Mouse (Mus musculus): ENCODE measurements around the gene Olfr91. TPM values are rescaled to one million over a fixed set of nuclear protein-coding genes. Genes with fewer than 3 reads are reported as not detected.

Gene Olfr91
- total and polyA plus RNA-seq, 2 experiments from 2014 or later = not detected

GRCm38 (mm10) chr17:37049570-37050310, 48.3 kb downstream of the Olfr91 start:
- H3K9ac ChIP-seq = peak overlapping the region; percentile 84
- peak; percentile 75 for TF ChIP-seq CTCF (IDR thresholded peaks at IDR 0.05; ENCODE audit: low read depth)
- peaks cover 6% of the 10 kb centered on the region for H3K36me3 ChIP-seq (ENCODE audit: insufficient read depth)
- peaks cover 7% of the 10 kb centered on the region; the same call in 1 of the 2 replicates for H3K4me1 ChIP-seq (ENCODE audit: insufficient read depth)
- H3K9me3 ChIP-seq (ENCODE audit: low read length) = no peaks in the 10 kb centered on the region
- peak overlapping the region; percentile 86 for H3K27ac ChIP-seq (ENCODE audit: low read depth, low read length)
- peak; percentile 13 for ATAC-seq
- 3% methylated on average over 39 of the region's 39 CpGs for WGBS
- no peaks in the 10 kb centered on the region for H3K27me3 ChIP-seq (ENCODE audit: insufficient read depth, low read length)
- DNase-seq = peak; percentile 74
- peak overlapping the region; percentile 69 for H3K4me3 ChIP-seq (ENCODE audit: low read depth, low read length)
- H3K4me2 ChIP-seq (ENCODE audit: low read depth) = peak overlapping the region; percentile 84

GRCm38 (mm10) chr17:37048383-37048782, 49.7 kb downstream of the Olfr91 start:
- H3K4me3 ChIP-seq (ENCODE audit: low read depth, low read length) = peak overlapping the region; percentile 21
- TF ChIP-seq CTCF (IDR thresholded peaks at IDR 0.05; ENCODE audit: low read depth) = no peak
- H3K9ac ChIP-seq = 0 out of 2 replicates have a peak overlapping the region, but pooled peaks have one; percentile 18
- no peaks in the 10 kb centered on the region for H3K36me3 ChIP-seq (ENCODE audit: insufficient read depth)
- no peaks in the 10 kb centered on the region for H3K9me3 ChIP-seq (ENCODE audit: low read length)
- H3K27me3 ChIP-seq (ENCODE audit: insufficient read depth, low read length) = no peaks in the 10 kb centered on the region
- H3K4me2 ChIP-seq (ENCODE audit: low read depth) = peak overlapping the region; percentile 84
- DNase-seq (no peak), ATAC-seq (no peak)
- 71% methylated on average over 7 of the region's 7 CpGs for WGBS
- H3K4me1 ChIP-seq (ENCODE audit: insufficient read depth) = peaks cover 7% of the 10 kb centered on the region; the same call in 1 of the 2 replicates
- no peak overlapping the region for H3K27ac ChIP-seq (ENCODE audit: low read depth, low read length)

- ATAC-seq (no peak; the same call in 1 of the 2 replicates), DNase-seq (peak; percentile 69)
- Histone ChIP-seq H3K4me3 (ENCODE audit: low read depth, low read length) (peak overlapping the region; percentile 95), H3K4me1 (ENCODE audit: insufficient read depth) (peaks cover 7% of the 10 kb centered on the region; the same call in 1 of the 2 replicates), H3K4me2 (ENCODE audit: low read depth) (peak overlapping the region; percentile 84), H3K9ac (peak overlapping the region; percentile 98; the same call in 1 of the 2 replicates), H3K36me3 (ENCODE audit: insufficient read depth) (no peaks in the 10 kb centered on the region), H3K9me3 (ENCODE audit: low read length) (no peaks in the 10 kb centered on the region), H3K27ac (ENCODE audit: low read depth, low read length) (peak overlapping the region; percentile 72; the same call in 1 of the 2 replicates), H3K27me3 (ENCODE audit: insufficient read depth, low read length) (no peaks in the 10 kb centered on the region)
- peak; percentile 74 for TF ChIP-seq CTCF (IDR thresholded peaks at IDR 0.05; ENCODE audit: low read depth)
- 19% methylated on average over 3 of the region's 3 CpGs for WGBS
Measured at GRCm38 (mm10) chr17:37047981-37048380, 50.1 kb downstream of the Olfr91 start.

GRCm38 (mm10) chr17:37047332-37047976, 50.6 kb downstream of the Olfr91 start:
- no peak for DNase-seq
- no peaks in the 10 kb centered on the region for H3K27me3 ChIP-seq (ENCODE audit: insufficient read depth, low read length)
- no peaks in the 10 kb centered on the region for H3K9me3 ChIP-seq (ENCODE audit: low read length)
- WGBS = 19% methylated on average over 19 of the region's 19 CpGs
- no peak for ATAC-seq
- H3K4me1 ChIP-seq (ENCODE audit: insufficient read depth) = peaks cover 7% of the 10 kb centered on the region; the same call in 1 of the 2 replicates
- peak overlapping the region; percentile 72 for H3K27ac ChIP-seq (ENCODE audit: low read depth, low read length)
- no peaks in the 10 kb centered on the region for H3K36me3 ChIP-seq (ENCODE audit: insufficient read depth)
- H3K4me2 ChIP-seq (ENCODE audit: low read depth) = peak overlapping the region; percentile 84
- TF ChIP-seq CTCF (IDR thresholded peaks at IDR 0.05; ENCODE audit: low read depth) = no peak
- H3K4me3 ChIP-seq (ENCODE audit: low read depth, low read length) = peak overlapping the region; percentile 95
- peak overlapping the region; percentile 98 for H3K9ac ChIP-seq

- Histone ChIP-seq H3K4me2 (ENCODE audit: low read depth) (peak overlapping the region; percentile 84), H3K36me3 (ENCODE audit: insufficient read depth) (no peaks in the 10 kb centered on the region), H3K27ac (ENCODE audit: low read depth, low read length) (peak overlapping the region; percentile 94), H3K9me3 (ENCODE audit: low read length) (no peaks in the 10 kb centered on the region), H3K4me1 (ENCODE audit: insufficient read depth) (peaks cover 7% of the 10 kb centered on the region; the same call in 1 of the 2 replicates), H3K4me3 (ENCODE audit: low read depth, low read length) (peak overlapping the region; percentile 95), H3K27me3 (ENCODE audit: insufficient read depth, low read length) (no peaks in the 10 kb centered on the region), H3K9ac (peak overlapping the region; percentile 98)
- DNase-seq (peak; percentile 75), ATAC-seq (peak; percentile 57)
- peak; percentile 65 for TF ChIP-seq CTCF (IDR thresholded peaks at IDR 0.05; ENCODE audit: low read depth)
- WGBS = under 1% methylated on average over 24 of the region's 58 CpGs
Measured at GRCm38 (mm10) chr17:37046312-37047112, 51.6 kb downstream of the Olfr91 start.

GRCm38 (mm10) chr17:37045611-37046311, 52.3 kb downstream of the Olfr91 start, which contains the start of gene Gabbr1:
Gene Gabbr1, plus strand, starts transcription at chr17:37045966.
- 1% methylated on average over 48 of the region's 55 CpGs for WGBS
- H3K4me1 ChIP-seq (ENCODE audit: insufficient read depth) = 0 out of 2 replicates have a peak, but pooled peaks cover 4% of the 10 kb centered on the region
- H3K4me2 ChIP-seq (ENCODE audit: low read depth) = peak within 1 kb of the TSS; percentile 84
- no peaks in the 10 kb centered on the region for H3K27me3 ChIP-seq (ENCODE audit: insufficient read depth, low read length)
- DNase-seq (peak; percentile 90), ATAC-seq (peak; percentile 81)
- TF ChIP-seq CTCF (IDR thresholded peaks at IDR 0.05; ENCODE audit: low read depth) = 0 out of 2 replicates have a peak, but pooled peaks have one; percentile 6
- H3K9ac ChIP-seq = peak within 1 kb of the TSS; percentile 98
- no peaks in the 10 kb centered on the region for H3K36me3 ChIP-seq (ENCODE audit: insufficient read depth)
- H3K27ac ChIP-seq (ENCODE audit: low read depth, low read length) = peak within 1 kb of the TSS; percentile 94
- H3K9me3 ChIP-seq (ENCODE audit: low read length) = no peaks in the 10 kb centered on the region
- peak within 1 kb of the TSS; percentile 95 for H3K4me3 ChIP-seq (ENCODE audit: low read depth, low read length)
